Mouse (Mus musculus): ENCODE measurements at regions not wholly inside any gene's neighbourhood (a gene's known extent, or its start where the extent isn't known, plus 50 kb on each side); places are given as distances from the start of the nearest gene placed in this dataset.

DNA sequence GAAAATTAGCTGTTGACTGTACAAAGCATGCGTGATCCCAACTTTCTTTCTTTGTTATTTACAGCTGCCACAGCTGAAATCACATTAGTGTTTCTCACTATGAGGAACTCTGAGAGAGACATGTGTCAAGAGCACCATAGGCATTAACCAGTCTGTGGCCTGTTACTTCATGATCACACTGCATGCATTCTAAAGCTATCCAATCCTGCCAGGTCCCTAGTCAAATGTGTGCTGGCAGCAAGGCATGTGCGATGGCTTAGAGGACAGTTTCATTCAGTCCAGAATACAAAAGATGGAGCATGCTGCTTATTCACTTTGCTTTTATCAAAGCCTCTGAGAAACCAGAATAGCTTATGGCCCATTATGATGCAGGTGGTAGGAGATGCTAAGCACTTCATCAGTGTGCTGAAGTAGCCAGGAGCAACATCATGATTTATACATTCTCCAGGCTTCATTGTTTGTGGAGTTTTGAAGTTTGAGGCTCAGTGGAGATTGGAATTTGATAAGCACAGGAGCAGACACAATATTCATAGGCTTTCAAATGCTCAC, 882.9 kb upstream of the Lrrn3 start:
- no peaks in the 10 kb centered on the region for H3K4me1 ChIP-seq (ENCODE audit: insufficient read depth, low read depth, low read length)
- no peaks in the 10 kb centered on the region for H3K27me3 ChIP-seq (ENCODE audit: insufficient read depth, low read length)
- H3K36me3 ChIP-seq (replicated peaks) = no peaks in the 10 kb centered on the region
- H3K9me3 ChIP-seq (replicated peaks) = peaks cover 8% of the 10 kb centered on the region
- no peak for ATAC-seq (ENCODE audit: extremely low read depth, insufficient number of reproducible peaks, low FRiP score, poor library complexity, severe bottlenecking)
- no peak overlapping the region for H3K4me3 ChIP-seq (ENCODE audit: low read depth, low read length)
- TF ChIP-seq GATA1 (IDR thresholded peaks at IDR 0.05; ENCODE audit: borderline replicate concordance, low read length) (no peak), CTCF (IDR thresholded peaks at IDR 0.05; ENCODE audit: low read depth, low read length) (no peak), GATA2 (IDR thresholded peaks at IDR 0.05; ENCODE audit: borderline replicate concordance, low read depth, low read length) (no peak), POLR2AphosphoS5 (IDR thresholded peaks at IDR 0.05; ENCODE audit: insufficient replicate concordance, low read depth, low read length) (no peak), TAL1 (conservative IDR thresholded peaks at IDR 0.05; ENCODE audit: low read depth, low read length) (no peak)
- DNase-seq (ENCODE audit: low spot score) = no peak

DNA sequence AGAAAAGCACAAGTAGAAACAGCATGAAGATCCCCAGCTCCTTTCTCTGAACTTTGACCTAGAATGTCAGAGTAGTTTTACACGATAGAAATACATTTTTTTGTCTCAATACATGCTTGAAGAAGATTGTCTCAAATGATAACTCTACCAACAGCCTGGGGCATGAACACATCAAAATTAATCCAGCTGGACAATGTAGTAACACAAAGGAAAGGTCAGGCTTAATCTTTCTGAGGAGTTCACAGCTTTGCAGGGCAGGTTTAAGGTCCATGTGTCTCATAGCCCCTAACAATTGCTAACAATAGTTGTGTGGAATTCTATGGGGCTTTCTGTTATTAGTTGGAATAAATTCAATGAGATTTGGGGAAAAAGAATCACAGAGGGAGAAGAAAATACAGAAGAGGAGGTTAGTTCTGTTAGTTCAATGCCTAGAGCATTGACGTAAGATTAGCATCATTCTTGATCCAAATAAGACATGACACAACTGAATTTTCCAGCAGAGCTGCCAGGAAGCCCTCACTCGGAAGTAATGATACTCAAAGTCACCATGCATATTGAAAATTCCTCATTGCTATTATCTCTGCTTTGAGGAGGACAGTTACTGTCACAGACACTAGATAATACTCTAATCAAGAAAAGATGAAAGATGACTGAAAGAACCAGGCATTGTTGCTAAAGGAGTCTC, 852.9 kb upstream of the Lrrn3 start:
- Histone ChIP-seq H3K27me3 (ENCODE audit: insufficient read depth, low read length) (no peaks in the 10 kb centered on the region), H3K9me3 (replicated peaks) (0 out of 2 replicates have a peak, but pooled peaks cover 2% of the 10 kb centered on the region), H3K4me1 (ENCODE audit: insufficient read depth, low read depth, low read length) (no peaks in the 10 kb centered on the region), H3K4me3 (ENCODE audit: low read depth, low read length) (no peak overlapping the region), H3K36me3 (replicated peaks) (no peaks in the 10 kb centered on the region)
- no peak for DNase-seq (ENCODE audit: low spot score)
- TF ChIP-seq GATA1 (IDR thresholded peaks at IDR 0.05; ENCODE audit: borderline replicate concordance, low read length) = no peak
- TF ChIP-seq GATA2 (IDR thresholded peaks at IDR 0.05; ENCODE audit: borderline replicate concordance, low read depth, low read length) = no peak
- no peak for TF ChIP-seq TAL1 (conservative IDR thresholded peaks at IDR 0.05; ENCODE audit: low read depth, low read length)
- no peak for TF ChIP-seq CTCF (IDR thresholded peaks at IDR 0.05; ENCODE audit: low read depth, low read length)
- no peak for TF ChIP-seq POLR2AphosphoS5 (IDR thresholded peaks at IDR 0.05; ENCODE audit: insufficient replicate concordance, low read depth, low read length)
- ATAC-seq (ENCODE audit: extremely low read depth, insufficient number of reproducible peaks, low FRiP score, poor library complexity, severe bottlenecking) = no peak

DNA sequence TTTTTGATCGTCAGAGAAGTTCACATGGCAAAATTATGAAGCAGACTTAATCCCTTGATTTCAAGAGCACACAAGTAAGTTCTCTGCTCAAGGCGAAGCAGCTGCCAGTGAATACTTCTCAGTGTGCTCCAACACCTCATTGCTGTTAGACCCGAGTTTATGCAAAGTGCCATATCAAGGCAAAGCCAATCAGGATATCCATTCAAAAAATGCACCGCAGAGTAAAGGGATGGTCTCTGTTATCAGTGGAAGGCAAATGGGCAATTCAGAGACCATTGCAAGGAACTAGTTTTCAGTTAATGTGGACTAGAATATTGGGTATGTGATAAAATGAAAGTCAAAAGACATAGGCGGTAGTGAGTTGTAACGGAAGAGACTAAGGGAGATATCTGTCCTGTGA, 820.2 kb upstream of the Lrrn3 start:
- DNase-seq (ENCODE audit: low spot score) = no peak

DNA sequence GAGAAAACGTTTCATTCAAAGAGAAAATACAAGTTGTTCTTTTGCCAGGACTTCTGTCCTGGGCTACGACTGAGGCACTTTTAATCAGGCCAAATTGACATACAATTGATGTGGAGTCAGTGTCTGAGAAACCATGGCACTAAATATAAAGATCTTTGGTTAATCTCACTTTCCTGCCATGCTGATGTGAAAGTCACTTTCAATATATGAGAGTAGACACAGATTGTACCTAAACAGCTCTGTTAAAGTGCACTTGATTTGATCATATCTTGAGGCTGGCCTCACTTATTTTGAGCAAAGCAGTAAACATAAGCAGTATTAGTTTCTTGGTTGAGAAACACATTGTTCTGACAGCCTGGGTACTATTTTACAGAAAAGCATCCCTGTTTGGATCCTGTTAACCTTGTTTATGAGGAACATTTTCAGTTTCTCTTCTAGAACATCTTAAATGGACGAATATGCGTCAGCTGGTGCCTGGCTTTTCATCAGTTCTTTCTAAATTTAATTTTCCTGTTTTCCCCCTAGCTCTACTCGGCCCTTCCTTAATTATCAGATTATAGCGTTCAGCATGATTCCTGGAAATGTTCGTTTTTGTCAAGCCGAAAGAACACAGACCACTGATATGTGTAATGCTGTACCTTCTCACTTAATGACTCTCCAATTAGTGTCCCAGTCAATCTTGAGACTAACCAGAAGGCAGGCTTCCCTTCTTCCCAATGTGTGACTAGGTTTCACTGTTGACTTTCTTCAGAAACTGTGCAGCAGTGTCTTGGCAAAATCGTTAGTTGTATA, 791.2 kb upstream of the Lrrn3 start:
- H3K4me3 ChIP-seq (ENCODE audit: low read depth, low read length) = no peak overlapping the region
- DNase-seq (ENCODE audit: low spot score) (no peak), ATAC-seq (ENCODE audit: extremely low read depth, insufficient number of reproducible peaks, low FRiP score, poor library complexity, severe bottlenecking) (no peak)
- no peaks in the 10 kb centered on the region for H3K4me1 ChIP-seq (ENCODE audit: insufficient read depth, low read depth, low read length)
- no peaks in the 10 kb centered on the region for H3K36me3 ChIP-seq (replicated peaks)
- H3K27me3 ChIP-seq (ENCODE audit: insufficient read depth, low read length) = no peaks in the 10 kb centered on the region
- no peak for TF ChIP-seq TAL1 (conservative IDR thresholded peaks at IDR 0.05; ENCODE audit: low read depth, low read length)
- no peak for TF ChIP-seq POLR2AphosphoS5 (IDR thresholded peaks at IDR 0.05; ENCODE audit: insufficient replicate concordance, low read depth, low read length)
- no peak for TF ChIP-seq GATA1 (IDR thresholded peaks at IDR 0.05; ENCODE audit: borderline replicate concordance, low read length)
- TF ChIP-seq GATA2 (IDR thresholded peaks at IDR 0.05; ENCODE audit: borderline replicate concordance, low read depth, low read length) = no peak
- TF ChIP-seq CTCF (IDR thresholded peaks at IDR 0.05; ENCODE audit: low read depth, low read length) = no peak
- no peaks in the 10 kb centered on the region for H3K9me3 ChIP-seq (replicated peaks)

More for the DNA sequence above, 820.2 kb upstream of the Lrrn3 start:
- H3K27me3 ChIP-seq (ENCODE audit: insufficient read depth, low read length) = no peaks in the 10 kb centered on the region
- H3K9me3 ChIP-seq (replicated peaks) = no peaks in the 10 kb centered on the region
- TF ChIP-seq POLR2AphosphoS5 (IDR thresholded peaks at IDR 0.05; ENCODE audit: insufficient replicate concordance, low read depth, low read length) = no peak
- no peak for TF ChIP-seq CTCF (IDR thresholded peaks at IDR 0.05; ENCODE audit: low read depth, low read length)
- TF ChIP-seq GATA1 (IDR thresholded peaks at IDR 0.05; ENCODE audit: borderline replicate concordance, low read length) = no peak
- no peak for TF ChIP-seq GATA2 (IDR thresholded peaks at IDR 0.05; ENCODE audit: borderline replicate concordance, low read depth, low read length)
- no peak for TF ChIP-seq TAL1 (conservative IDR thresholded peaks at IDR 0.05; ENCODE audit: low read depth, low read length)
- no peak overlapping the region for H3K4me3 ChIP-seq (ENCODE audit: low read depth, low read length)
- ATAC-seq (ENCODE audit: extremely low read depth, insufficient number of reproducible peaks, low FRiP score, poor library complexity, severe bottlenecking) = peak; percentile 69
- no peaks in the 10 kb centered on the region for H3K4me1 ChIP-seq (ENCODE audit: insufficient read depth, low read depth, low read length)
- no peaks in the 10 kb centered on the region for H3K36me3 ChIP-seq (replicated peaks)

DNA sequence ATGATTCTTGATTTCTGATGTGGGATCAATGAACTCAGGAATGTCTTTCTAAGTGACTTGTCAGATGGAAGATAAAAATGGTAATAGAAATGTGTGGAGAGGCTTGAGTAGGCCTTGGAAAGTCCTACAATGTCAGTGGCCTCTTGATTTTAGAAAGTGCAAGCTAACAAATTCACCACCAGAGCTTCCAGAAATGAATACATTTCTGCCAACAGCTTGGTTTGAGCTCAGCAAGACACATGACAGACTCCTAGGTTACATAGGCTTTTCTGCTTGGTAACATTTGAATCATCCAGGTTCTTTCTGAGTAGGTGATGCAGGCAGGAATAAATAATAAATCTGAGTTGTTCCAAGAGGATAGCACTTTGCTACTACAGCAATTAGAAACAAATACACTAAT, 764.2 kb upstream of the Lrrn3 start:
- TF ChIP-seq GATA1 (IDR thresholded peaks at IDR 0.05; ENCODE audit: borderline replicate concordance, low read length) (no peak), GATA2 (IDR thresholded peaks at IDR 0.05; ENCODE audit: borderline replicate concordance, low read depth, low read length) (no peak), POLR2AphosphoS5 (IDR thresholded peaks at IDR 0.05; ENCODE audit: insufficient replicate concordance, low read depth, low read length) (no peak), TAL1 (conservative IDR thresholded peaks at IDR 0.05; ENCODE audit: low read depth, low read length) (no peak), CTCF (IDR thresholded peaks at IDR 0.05; ENCODE audit: low read depth, low read length) (no peak)
- no peaks in the 10 kb centered on the region for H3K4me1 ChIP-seq (ENCODE audit: insufficient read depth, low read depth, low read length)
- no peaks in the 10 kb centered on the region for H3K27me3 ChIP-seq (ENCODE audit: insufficient read depth, low read length)
- DNase-seq (ENCODE audit: low spot score) = no peak
- no peak for ATAC-seq (ENCODE audit: extremely low read depth, insufficient number of reproducible peaks, low FRiP score, poor library complexity, severe bottlenecking)
- no peaks in the 10 kb centered on the region for H3K36me3 ChIP-seq (replicated peaks)
- no peak overlapping the region for H3K4me3 ChIP-seq (ENCODE audit: low read depth, low read length)
- H3K9me3 ChIP-seq (replicated peaks) = no peaks in the 10 kb centered on the region

DNA sequence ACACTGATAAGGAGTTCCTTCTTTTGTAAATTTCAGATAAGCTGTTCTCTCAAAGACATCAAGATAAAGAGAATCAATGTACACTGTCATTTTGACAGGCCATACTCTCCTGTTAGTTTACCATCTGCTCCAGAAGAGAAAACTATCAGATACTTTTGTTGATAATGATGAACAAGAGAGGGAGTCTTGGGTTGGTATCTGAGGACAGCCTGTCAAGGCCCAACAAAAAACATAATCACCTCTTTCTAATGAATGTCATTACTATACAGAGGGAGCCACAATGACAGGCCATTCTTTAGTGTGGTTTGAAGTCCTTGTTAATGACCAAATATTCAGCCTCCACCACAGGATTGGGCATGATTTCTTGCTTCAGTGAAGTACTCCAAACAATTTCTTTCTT, 743.0 kb upstream of the Lrrn3 start:
- Histone ChIP-seq H3K36me3 (replicated peaks) (no peaks in the 10 kb centered on the region), H3K4me1 (ENCODE audit: insufficient read depth, low read depth, low read length) (no peaks in the 10 kb centered on the region), H3K27me3 (ENCODE audit: insufficient read depth, low read length) (no peaks in the 10 kb centered on the region), H3K9me3 (replicated peaks) (no peaks in the 10 kb centered on the region), H3K4me3 (ENCODE audit: low read depth, low read length) (no peak overlapping the region)
- DNase-seq (ENCODE audit: low spot score) = no peak
- ATAC-seq (ENCODE audit: extremely low read depth, insufficient number of reproducible peaks, low FRiP score, poor library complexity, severe bottlenecking) = peak; percentile 56
- TF ChIP-seq GATA1 (IDR thresholded peaks at IDR 0.05; ENCODE audit: borderline replicate concordance, low read length) (no peak), TAL1 (conservative IDR thresholded peaks at IDR 0.05; ENCODE audit: low read depth, low read length) (no peak), POLR2AphosphoS5 (IDR thresholded peaks at IDR 0.05; ENCODE audit: insufficient replicate concordance, low read depth, low read length) (no peak), CTCF (IDR thresholded peaks at IDR 0.05; ENCODE audit: low read depth, low read length) (no peak), GATA2 (IDR thresholded peaks at IDR 0.05; ENCODE audit: borderline replicate concordance, low read depth, low read length) (no peak)
